Mouse (Mus musculus): Measurements from ENCODE around the gene Nrip2. TPM values are rescaled to one million over a fixed set of nuclear protein-coding genes. Genes with fewer than 3 reads are reported as not detected.
"Not testable (repeated sequence)": the region's sequence is repeated elsewhere in the genome, so short reads cannot be mapped to it uniquely, and the experiment has no call there.

Nrip2 gene
- total and polyA plus RNA-seq, 3 experiments: 1.6 to 2.6 (median 2.4) TPM

DNA sequence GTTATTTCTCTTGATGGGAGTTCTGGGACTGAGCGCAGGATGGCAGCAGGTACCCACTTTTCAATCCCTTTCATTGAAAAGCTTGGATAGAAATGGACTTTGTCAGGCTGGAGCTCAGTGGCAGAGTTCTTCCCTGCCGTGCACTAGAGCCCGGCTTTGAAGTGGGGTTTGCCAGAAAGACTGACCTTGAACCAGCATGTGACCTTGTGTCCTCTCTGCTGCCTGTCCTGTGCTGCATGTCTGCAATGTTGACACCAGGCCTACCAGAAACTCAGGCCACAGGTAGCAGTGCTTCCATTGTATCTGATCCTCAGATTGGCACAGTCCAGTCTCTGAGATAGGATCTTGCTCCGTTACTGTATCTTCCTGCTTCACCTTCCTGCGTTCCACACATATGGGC, 29.1 kb upstream of the Nrip2 start:
- no peak overlapping the region for H3K27ac ChIP-seq
- H3K9ac ChIP-seq (ENCODE audit: low read depth, low read length): no peak overlapping the region
- TF ChIP-seq CTCF (IDR thresholded peaks at IDR 0.05) (no peak), EP300 (IDR thresholded peaks at IDR 0.05; ENCODE audit: insufficient read depth, low read depth, low read length) (no peak), POLR2A (IDR thresholded peaks at IDR 0.05; ENCODE audit: insufficient read depth, low read depth, low read length) (no peak)
- no peak for DNase-seq
- intact Hi-C loops (cut with DNase I): no loop called here
- H3K36me3 ChIP-seq (ENCODE audit: control insufficient read depth, insufficient read depth, low read length): no peaks in the 10 kb centered on the region
- no peaks in the 10 kb centered on the region for H3K4me1 ChIP-seq (ENCODE audit: control insufficient read depth, insufficient read depth, low read length)
- H3K27me3 ChIP-seq (ENCODE audit: control insufficient read depth, insufficient read depth, low read length): no peaks in the 10 kb centered on the region
- 85% methylated on average over 5 of the region's 5 CpGs for WGBS
- no peak overlapping the region for H3K4me3 ChIP-seq
- H3K79me2 ChIP-seq (replicated peaks; ENCODE audit: control insufficient read depth, insufficient read depth, low read length): no peaks in the 10 kb centered on the region

DNA sequence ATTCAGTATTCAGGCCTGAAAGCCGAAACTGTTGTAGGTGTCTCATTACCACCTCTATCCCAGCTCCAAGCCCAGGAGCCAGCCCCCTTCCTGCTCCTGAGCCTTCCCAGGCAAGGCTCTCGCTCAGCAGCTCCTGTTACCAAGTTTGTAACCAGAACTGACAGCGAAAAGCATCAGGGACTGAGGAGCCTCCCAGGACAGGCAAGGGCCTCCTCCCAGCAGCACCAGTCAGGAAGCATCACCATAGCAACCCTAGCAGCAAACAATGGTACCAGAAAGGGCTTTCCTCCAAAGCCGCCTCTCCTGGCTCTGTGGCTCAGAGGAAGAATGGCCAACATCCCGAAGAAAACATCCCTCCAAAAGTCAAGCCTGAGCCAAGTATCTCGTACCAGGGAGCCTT, 23.9 kb upstream of the Nrip2 start, which contains the start of the genes Tex52 and Gm44596:
TSS of gene Tex52 (plus strand) at position 265 of the 400 bp plus-strand sequence.
TSS of gene Gm44596 (plus strand) at position 312 of the 400 bp plus-strand sequence.
- no peak within 1 kb of the TSS; the same call in 1 of the 2 replicates for H3K27ac ChIP-seq
- peak in 1 of 2 experiments; percentile 54 for DNase-seq
- intact Hi-C loops (cut with DNase I): no loop called here
- H3K4me3 ChIP-seq: no peak within 1 kb of the TSS
- H3K4me1 ChIP-seq (ENCODE audit: control insufficient read depth, insufficient read depth, low read length): no peaks in the 10 kb centered on the region
- WGBS: 27% methylated on average over 6 of the region's 6 CpGs
- H3K9ac ChIP-seq (ENCODE audit: low read depth, low read length): no peak within 1 kb of the TSS
- H3K36me3 ChIP-seq (ENCODE audit: control insufficient read depth, insufficient read depth, low read length): no peaks in the 10 kb centered on the region
- TF ChIP-seq EP300 (IDR thresholded peaks at IDR 0.05; ENCODE audit: insufficient read depth, low read depth, low read length) (no peak), CTCF (IDR thresholded peaks at IDR 0.05) (no peak), POLR2A (IDR thresholded peaks at IDR 0.05; ENCODE audit: insufficient read depth, low read depth, low read length) (no peak)
- no peaks in the 10 kb centered on the region for H3K79me2 ChIP-seq (replicated peaks; ENCODE audit: control insufficient read depth, insufficient read depth, low read length)
- H3K27me3 ChIP-seq (ENCODE audit: control insufficient read depth, insufficient read depth, low read length): no peaks in the 10 kb centered on the region

DNA sequence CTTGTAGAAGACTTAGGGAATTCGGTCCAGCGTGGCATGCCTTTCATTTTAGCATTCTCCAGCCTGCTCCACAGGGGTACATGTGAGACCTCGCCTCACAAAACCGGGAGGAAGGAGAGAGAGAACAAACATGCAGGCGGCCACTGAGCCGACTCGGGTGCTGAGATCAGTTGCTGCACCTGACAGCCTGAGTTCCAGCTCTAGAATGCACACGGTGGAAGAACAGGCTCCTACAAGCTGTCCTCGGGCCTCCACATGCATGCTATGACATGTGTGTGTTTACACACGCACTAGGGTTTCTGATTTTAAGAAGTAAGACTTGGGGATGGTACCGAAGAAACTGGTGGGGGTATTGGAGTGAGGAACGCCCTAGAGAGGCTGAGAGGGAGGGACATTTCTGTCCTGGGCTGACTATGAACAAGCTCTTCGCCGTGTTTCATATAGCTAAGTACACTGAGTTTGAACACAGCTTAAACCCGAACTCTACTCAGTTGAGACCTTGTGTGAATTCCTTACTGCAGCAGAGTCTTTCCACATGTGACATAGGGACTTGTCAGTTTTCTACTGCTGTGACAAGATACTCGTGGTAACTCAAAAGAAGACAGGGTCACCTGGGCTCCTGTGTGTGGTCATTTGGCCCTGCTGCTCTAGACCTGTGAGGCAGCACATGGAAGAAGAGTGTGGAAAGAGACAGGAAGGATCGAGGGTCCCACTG, 22.6 kb upstream of the Nrip2 start:
- intact Hi-C loops (cut with DNase I): no loop called here
- Histone ChIP-seq H3K4me3 (no peak overlapping the region), H3K27me3 (ENCODE audit: control insufficient read depth, insufficient read depth, low read length) (no peaks in the 10 kb centered on the region), H3K79me2 (replicated peaks; ENCODE audit: control insufficient read depth, insufficient read depth, low read length) (no peaks in the 10 kb centered on the region), H3K27ac (no peak overlapping the region), H3K4me1 (ENCODE audit: control insufficient read depth, insufficient read depth, low read length) (no peaks in the 10 kb centered on the region), H3K36me3 (ENCODE audit: control insufficient read depth, insufficient read depth, low read length) (no peaks in the 10 kb centered on the region), H3K9ac (ENCODE audit: low read depth, low read length) (no peak overlapping the region)
- DNase-seq: no peak
- TF ChIP-seq EP300 (IDR thresholded peaks at IDR 0.05; ENCODE audit: insufficient read depth, low read depth, low read length) (no peak), POLR2A (IDR thresholded peaks at IDR 0.05; ENCODE audit: insufficient read depth, low read depth, low read length) (no peak), CTCF (IDR thresholded peaks at IDR 0.05) (no peak)
- 93% methylated on average over 17 of the region's 17 CpGs for WGBS

DNA sequence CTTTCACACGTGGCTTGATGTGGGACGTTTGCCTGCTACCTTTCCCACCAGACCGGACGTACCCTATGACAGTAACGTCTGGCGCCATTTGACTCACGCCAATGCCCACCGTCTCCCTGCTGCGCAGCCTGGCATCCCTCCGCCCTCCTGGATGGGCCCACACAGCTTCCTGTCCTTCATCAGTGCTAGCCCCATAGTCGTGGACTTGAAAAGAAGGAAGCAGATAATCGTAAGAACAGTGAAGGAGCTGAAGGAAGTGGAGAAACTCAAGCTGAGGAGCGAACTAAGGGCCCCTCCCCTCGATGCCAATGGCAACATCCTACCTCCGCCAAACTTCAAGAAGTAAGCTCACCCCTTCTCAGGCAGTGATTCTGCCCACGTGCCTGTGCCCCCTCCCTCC, 19.5 kb upstream of the Nrip2 start:
- no peak overlapping the region for H3K9ac ChIP-seq (ENCODE audit: low read depth, low read length)
- intact Hi-C loops (cut with DNase I): loop anchor here (2.0 kb wide), 1 partner anchor 31 kb away; no protein-coding TSS in a partner anchor
- WGBS: 79% methylated on average over 16 of the region's 16 CpGs
- no peaks in the 10 kb centered on the region for H3K4me1 ChIP-seq (ENCODE audit: control insufficient read depth, insufficient read depth, low read length)
- no peak for DNase-seq
- no peaks in the 10 kb centered on the region for H3K36me3 ChIP-seq (ENCODE audit: control insufficient read depth, insufficient read depth, low read length)
- no peaks in the 10 kb centered on the region for H3K79me2 ChIP-seq (replicated peaks; ENCODE audit: control insufficient read depth, insufficient read depth, low read length)
- TF ChIP-seq POLR2A (IDR thresholded peaks at IDR 0.05; ENCODE audit: insufficient read depth, low read depth, low read length): no peak
- no peak overlapping the region for H3K4me3 ChIP-seq
- no peak overlapping the region for H3K27ac ChIP-seq
- no peaks in the 10 kb centered on the region for H3K27me3 ChIP-seq (ENCODE audit: control insufficient read depth, insufficient read depth, low read length)

DNA sequence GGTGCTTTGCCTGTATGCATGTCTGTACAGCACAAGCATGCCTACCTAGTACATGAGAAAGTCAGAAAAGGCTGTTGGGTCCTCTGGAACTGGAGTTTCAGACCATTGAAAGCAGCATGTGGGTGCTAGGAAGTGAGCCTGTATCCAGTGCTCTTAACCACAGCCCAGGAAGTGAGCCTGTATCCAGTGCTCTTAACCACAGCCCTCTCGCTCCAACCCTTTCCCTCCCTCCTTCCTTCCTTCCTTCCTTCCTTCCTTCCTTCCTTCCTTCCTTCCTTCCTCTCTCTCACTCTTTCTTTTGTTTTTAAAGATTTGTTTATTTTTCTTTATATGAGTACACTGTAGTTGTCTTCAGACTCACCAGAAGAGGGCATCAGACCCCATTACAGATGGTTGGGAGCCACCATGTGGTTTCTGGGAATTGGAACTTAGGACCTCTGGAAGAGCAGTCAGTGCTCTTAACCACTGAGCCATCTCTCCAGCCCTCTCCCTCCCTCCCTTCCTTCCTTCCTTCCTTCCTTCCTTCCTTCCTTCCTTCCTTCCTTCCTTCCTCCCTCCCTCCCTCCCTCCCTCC, 18.4 kb upstream of the Nrip2 start:
- DNase-seq; H3K4me1 ChIP-seq (ENCODE audit: control insufficient read depth, insufficient read depth, low read length); H3K79me2 ChIP-seq (replicated peaks; ENCODE audit: control insufficient read depth, insufficient read depth, low read length); H3K9ac ChIP-seq (ENCODE audit: low read depth, low read length); H3K27me3 ChIP-seq (ENCODE audit: control insufficient read depth, insufficient read depth, low read length); H3K27ac ChIP-seq; H3K4me3 ChIP-seq; H3K36me3 ChIP-seq (ENCODE audit: control insufficient read depth, insufficient read depth, low read length): not testable (repeated sequence)
- 42% methylated on average over 1 of the region's 1 CpGs for WGBS
- TF ChIP-seq CTCF (IDR thresholded peaks at IDR 0.05): peak; percentile 45
- intact Hi-C loops (cut with DNase I): loop anchor here (2.0 kb wide), 1 partner anchor 30 kb away; no protein-coding TSS in a partner anchor

DNA sequence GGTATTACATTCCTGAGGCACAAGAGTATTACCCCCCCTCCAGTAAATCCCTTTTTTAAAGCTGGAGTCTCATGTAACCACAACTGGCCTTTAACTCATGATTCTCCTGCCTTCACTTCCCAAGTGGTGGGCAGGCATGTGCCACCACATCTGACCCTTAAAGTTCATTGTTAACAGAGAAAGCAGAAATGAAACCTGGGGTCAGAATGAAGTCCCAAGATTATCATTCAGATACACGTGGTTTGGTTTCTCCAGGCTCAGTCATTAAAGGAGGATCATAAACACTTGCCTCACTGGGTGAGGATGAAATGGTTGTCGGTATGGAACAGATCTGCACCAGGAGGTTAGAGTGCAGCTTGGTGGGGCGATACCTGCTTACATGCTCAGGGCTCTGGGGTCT, 17.8 kb upstream of the Nrip2 start:
- WGBS: 76% methylated on average over 3 of the region's 3 CpGs
- H3K9ac ChIP-seq (ENCODE audit: low read depth, low read length): no peak overlapping the region
- no peak overlapping the region for H3K27ac ChIP-seq
- intact Hi-C loops (cut with DNase I): loop anchor here (2.0 kb wide), 1 partner anchor 30 kb away; no protein-coding TSS in a partner anchor
- no peaks in the 10 kb centered on the region for H3K4me1 ChIP-seq (ENCODE audit: control insufficient read depth, insufficient read depth, low read length)
- H3K36me3 ChIP-seq (ENCODE audit: control insufficient read depth, insufficient read depth, low read length): no peaks in the 10 kb centered on the region
- no peak for TF ChIP-seq POLR2A (IDR thresholded peaks at IDR 0.05; ENCODE audit: insufficient read depth, low read depth, low read length)
- TF ChIP-seq EP300 (IDR thresholded peaks at IDR 0.05; ENCODE audit: insufficient read depth, low read depth, low read length): no peak
- TF ChIP-seq CTCF (IDR thresholded peaks at IDR 0.05): no peak
- H3K79me2 ChIP-seq (replicated peaks; ENCODE audit: control insufficient read depth, insufficient read depth, low read length): no peaks in the 10 kb centered on the region
- DNase-seq: no peak
- H3K27me3 ChIP-seq (ENCODE audit: control insufficient read depth, insufficient read depth, low read length): no peaks in the 10 kb centered on the region
- H3K4me3 ChIP-seq: no peak overlapping the region
